Mouse (Mus musculus): ENCODE results near the gene St6galnac3.

St6galnac3 gene

GRCm38 (mm10) chr3:153472583-153473471 lies 252.1 kb downstream of the St6galnac3 start:
- no peak for DNase-seq (ENCODE audit: low read depth, low spot score)

- DNase-seq (ENCODE audit: low read depth, low spot score), result no peak
Observed at GRCm38 (mm10) chr3:153463849-153464248, 261.1 kb downstream of the St6galnac3 start.

GRCm38 (mm10) chr3:153460173-153460572 lies 264.8 kb downstream of the St6galnac3 start:
- no peak for DNase-seq (ENCODE audit: low read depth, low spot score)

GRCm38 (mm10) chr3:153458593-153458992 lies 266.4 kb downstream of the St6galnac3 start:
- no peak for DNase-seq (ENCODE audit: low read depth, low spot score)

GRCm38 (mm10) chr3:153457701-153458100 lies 267.3 kb downstream of the St6galnac3 start:
- DNase-seq (ENCODE audit: low read depth, low spot score), result no peak

GRCm38 (mm10) chr3:153457203-153457602 lies 267.8 kb downstream of the St6galnac3 start:
- no peak for DNase-seq (ENCODE audit: low read depth, low spot score)

GRCm38 (mm10) chr3:153456227-153456626 lies 268.7 kb downstream of the St6galnac3 start:
- DNase-seq (ENCODE audit: low read depth, low spot score), result no peak

GRCm38 (mm10) chr3:153453127-153454049 lies 271.6 kb downstream of the St6galnac3 start:
- DNase-seq (ENCODE audit: low read depth, low spot score), result no peak

GRCm38 (mm10) chr3:153452299-153452996 lies 272.5 kb downstream of the St6galnac3 start:
- no peak for DNase-seq (ENCODE audit: low read depth, low spot score)

- DNase-seq (ENCODE audit: low read depth, low spot score), result no peak
Observed at GRCm38 (mm10) chr3:153441329-153441728, 283.6 kb downstream of the St6galnac3 start.

GRCm38 (mm10) chr3:153436076-153437021 lies 288.6 kb downstream of the St6galnac3 start:
- DNase-seq (ENCODE audit: low read depth, low spot score), result no peak

- DNase-seq (ENCODE audit: low read depth, low spot score), result no peak
Observed at GRCm38 (mm10) chr3:153433010-153433409, 292.0 kb downstream of the St6galnac3 start.

- DNase-seq (ENCODE audit: low read depth, low spot score), result no peak
Observed at GRCm38 (mm10) chr3:153432053-153432816, 292.7 kb downstream of the St6galnac3 start.

- no peak for DNase-seq (ENCODE audit: low read depth, low spot score)
Observed at GRCm38 (mm10) chr3:153429840-153430239, 295.1 kb downstream of the St6galnac3 start.

GRCm38 (mm10) chr3:153421918-153422290 lies 303.1 kb downstream of the St6galnac3 start:
- DNase-seq (ENCODE audit: low read depth, low spot score), result no peak

- no peak for DNase-seq (ENCODE audit: low read depth, low spot score)
Observed at GRCm38 (mm10) chr3:153421060-153421917, 303.7 kb downstream of the St6galnac3 start.

GRCm38 (mm10) chr3:153419331-153419730 lies 305.6 kb downstream of the St6galnac3 start:
- no peak for DNase-seq (ENCODE audit: low read depth, low spot score)

GRCm38 (mm10) chr3:153417001-153417400 lies 308.0 kb downstream of the St6galnac3 start:
- DNase-seq (ENCODE audit: low read depth, low spot score), result no peak

- no peak for DNase-seq (ENCODE audit: low read depth, low spot score)
Observed at GRCm38 (mm10) chr3:153416383-153416782, 308.6 kb downstream of the St6galnac3 start.
